Mouse (Mus musculus): ENCODE measurements around the gene Taf6. TPM values are rescaled to one million over a fixed set of nuclear protein-coding genes. Genes with fewer than 3 reads are reported as not detected.

The Taf6 gene
- total and polyA plus RNA-seq, 3 experiments: 60.2 to 61.5 (median 60.9) TPM

GRCm38 (mm10) chr5:138226491-138226890 is 39.2 kb upstream of the Taf6 start (continued):
- TF ChIP-seq ZKSCAN1 (IDR thresholded peaks at IDR 0.05; ENCODE audit: borderline replicate concordance, low read depth, low read length): no peak

GRCm38 (mm10) chr5:138225700-138226099 is 38.4 kb upstream of the Taf6 start, which contains the start of gene Nxpe5:
Gene Nxpe5 (plus strand): TSS chr5:138225898.
- Histone ChIP-seq H3K27me3 (replicated peaks) (no peaks in the 10 kb centered on the region), H3K4me3 (replicated peaks in 1 of 3; ENCODE audit: low read depth in 2 of 3, low read length in 2 of 3, poor library complexity in 1 of 3) (no peak within 1 kb of the TSS), H3K79me2 (replicated peaks; ENCODE audit: control insufficient read depth, extremely low read depth, insufficient read depth, poor library complexity, severe bottlenecking) (no peaks in the 10 kb centered on the region), H3K36me3 (replicated peaks in 1 of 2; ENCODE audit: control insufficient read depth in 1 of 2, insufficient read depth in 1 of 2, low read length in 1 of 2) (no peaks in the 10 kb centered on the region), H3K4me2 (ENCODE audit: insufficient read depth, low read depth, poor library complexity, severe bottlenecking) (no peak within 1 kb of the TSS), H3K4me1 (ENCODE audit: control insufficient read depth in 1 of 2, insufficient read depth in 2 of 2) (peaks cover 0 to 5% of the 10 kb centered on the region in 2 experiments; a peak in 2 of 4 replicates), H3K27ac (ENCODE audit: insufficient read depth, low read depth) (no peak within 1 kb of the TSS), H3K9ac (ENCODE audit: insufficient read depth, low read depth) (no peak within 1 kb of the TSS), H3K9me3 (replicated peaks; ENCODE audit: low read length) (no peaks in the 10 kb centered on the region)
- in situ Hi-C loops (cut with MboI; ENCODE audit: low pct_ligation_motif_present, low pct_unique_long_range_greater_than_20kb, low sequenced_read_pairs) (loop anchor here (25.0 kb wide), 1 partner anchor 437 kb away; no protein-coding TSS in a partner anchor), dilution Hi-C loops (cut with MboI; ENCODE audit: extremely low pct_ligation_motif_present, extremely low pct_unique_long_range_greater_than_20kb, low sequenced_read_pairs) (no loop called here)
- TF ChIP-seq USF2 (conservative IDR thresholded peaks at IDR 0.05; ENCODE audit: low read depth, low read length) (no peak), RCOR1 (conservative IDR thresholded peaks at IDR 0.05; ENCODE audit: low read depth, low read length) (no peak), GABPA (IDR thresholded peaks at IDR 0.05; ENCODE audit: insufficient replicate concordance, low read depth, low read length) (no peak), CHD2 (IDR thresholded peaks at IDR 0.05; ENCODE audit: low read length) (no peak), ZC3H11A (IDR thresholded peaks at IDR 0.05; ENCODE audit: low read depth, low read length) (no peak), PAX5 (IDR thresholded peaks at IDR 0.05; ENCODE audit: low read length) (no peak), ZNF384 (IDR thresholded peaks at IDR 0.05; ENCODE audit: low read depth, low read length) (no peak), NRF1 (IDR thresholded peaks at IDR 0.05; ENCODE audit: low read depth, low read length) (no peak), ETS1 (conservative IDR thresholded peaks at IDR 0.05; ENCODE audit: low read depth, low read length) (no peak), SMC3 (IDR thresholded peaks at IDR 0.05; ENCODE audit: low read depth, low read length) (no peak), HCFC1 (IDR thresholded peaks at IDR 0.05; ENCODE audit: low read depth, low read length) (no peak), TBP (conservative IDR thresholded peaks at IDR 0.05; ENCODE audit: low read depth, low read length) (no peak), RAD21 (IDR thresholded peaks at IDR 0.05; ENCODE audit: low read depth, low read length) (no peak), MAX (IDR thresholded peaks at IDR 0.05; ENCODE audit: low read length) (no peak), E2F4 (IDR thresholded peaks at IDR 0.05; ENCODE audit: insufficient replicate concordance, low read depth, low read length) (no peak), KAT2A (IDR thresholded peaks at IDR 0.05; ENCODE audit: insufficient replicate concordance, low read length) (no peak), JUN (IDR thresholded peaks at IDR 0.05; ENCODE audit: insufficient read depth, low read depth, low read length) (no peak)
- no peak for DNase-seq (ENCODE audit: extremely low read depth)

- in situ Hi-C loops (cut with MboI; ENCODE audit: low pct_ligation_motif_present, low pct_unique_long_range_greater_than_20kb, low sequenced_read_pairs) (no loop called here), dilution Hi-C loops (cut with MboI; ENCODE audit: extremely low pct_ligation_motif_present, extremely low pct_unique_long_range_greater_than_20kb, low sequenced_read_pairs) (no loop called here)
- Histone ChIP-seq H3K9ac (ENCODE audit: insufficient read depth, low read depth) (no peak overlapping the region), H3K4me3 (replicated peaks in 1 of 3; ENCODE audit: low read depth in 2 of 3, low read length in 2 of 3, poor library complexity in 1 of 3) (no peak overlapping the region), H3K9me3 (replicated peaks; ENCODE audit: low read length) (no peaks in the 10 kb centered on the region), H3K36me3 (replicated peaks in 1 of 2; ENCODE audit: control insufficient read depth in 1 of 2, insufficient read depth in 1 of 2, low read length in 1 of 2) (no peaks in the 10 kb centered on the region), H3K4me1 (ENCODE audit: control insufficient read depth in 1 of 2, insufficient read depth in 2 of 2) (peaks cover 0 to 12% of the 10 kb centered on the region in 2 experiments; a peak in 2 of 4 replicates), H3K27ac (ENCODE audit: insufficient read depth, low read depth) (no peak overlapping the region), H3K27me3 (replicated peaks) (no peaks in the 10 kb centered on the region), H3K79me2 (replicated peaks; ENCODE audit: control insufficient read depth, extremely low read depth, insufficient read depth, poor library complexity, severe bottlenecking) (no peaks in the 10 kb centered on the region), H3K4me2 (ENCODE audit: insufficient read depth, low read depth, poor library complexity, severe bottlenecking) (no peak overlapping the region)
- no peak for DNase-seq (ENCODE audit: extremely low read depth)
- TF ChIP-seq TCF12 (IDR thresholded peaks at IDR 0.05; ENCODE audit: low read depth, low read length): no peak
- TF ChIP-seq ETS1 (conservative IDR thresholded peaks at IDR 0.05; ENCODE audit: low read depth, low read length): no peak
- no peak for TF ChIP-seq MXI1 (IDR thresholded peaks at IDR 0.05; ENCODE audit: low read depth, low read length)
- TF ChIP-seq ZMIZ1 (IDR thresholded peaks at IDR 0.05; ENCODE audit: low read depth, low read length): no peak
- TF ChIP-seq JUND (conservative IDR thresholded peaks at IDR 0.05; ENCODE audit: low read depth, low read length): no peak
- TF ChIP-seq SIN3A (IDR thresholded peaks at IDR 0.05; ENCODE audit: low read length): no peak
- TF ChIP-seq RCOR1 (conservative IDR thresholded peaks at IDR 0.05; ENCODE audit: low read depth, low read length): no peak
- no peak for TF ChIP-seq ELF1 (IDR thresholded peaks at IDR 0.05; ENCODE audit: low read depth, low read length)
- TF ChIP-seq ZC3H11A (IDR thresholded peaks at IDR 0.05; ENCODE audit: low read depth, low read length): no peak
- no peak for TF ChIP-seq UBTF (IDR thresholded peaks at IDR 0.05; ENCODE audit: low read depth, low read length)
- TF ChIP-seq ZKSCAN1 (IDR thresholded peaks at IDR 0.05; ENCODE audit: borderline replicate concordance, low read depth, low read length): no peak
- TF ChIP-seq KAT2A (IDR thresholded peaks at IDR 0.05; ENCODE audit: insufficient replicate concordance, low read length): no peak
- no peak for TF ChIP-seq NRF1 (IDR thresholded peaks at IDR 0.05; ENCODE audit: low read depth, low read length)
- TF ChIP-seq EP300 (IDR thresholded peaks at IDR 0.05; ENCODE audit: low read length): no peak
- TF ChIP-seq BHLHE40 (IDR thresholded peaks at IDR 0.05; ENCODE audit: low read depth, low read length): no peak
- TF ChIP-seq MAZ (IDR thresholded peaks at IDR 0.05; ENCODE audit: low read depth, low read length): no peak
- TF ChIP-seq MEF2A (IDR thresholded peaks at IDR 0.05; ENCODE audit: borderline replicate concordance, low read depth, low read length): no peak
These were observed 36.0 kb upstream of the Taf6 start for GRCm38 (mm10) chr5:138223287-138223686.
